Mouse (Mus musculus) kidney, adult 2 months (tissue): Measurements from ENCODE around the gene Vsir. TPM values are rescaled to one million over a fixed set of nuclear protein-coding genes. Genes with fewer than 3 reads are reported as not detected.

Experiments
- DNase-seq: peaks from one replicate; pipeline ENCODE4 v3.0.0; 2021
- H3K27ac ChIP-seq: fragments of 200-500 bp; 2 replicates; pipeline ENCODE4 v1.5.1; 2012; ENCODE audit warnings: low read depth, low read length, control low read depth, inconsistent platforms; ENCODE audit not compliant: insufficient read depth
- H3K27me3 ChIP-seq: fragments of 200-500 bp; replicated peaks from 2 replicates; pipeline ENCODE4 v1.6.1; 2012; ENCODE audit warnings: mild to moderate bottlenecking, moderate library complexity, low read length, inconsistent platforms; ENCODE audit not compliant: control insufficient read depth, insufficient read depth
- H3K36me3 ChIP-seq: fragments of 200-500 bp; 2 replicates; pipeline ENCODE4 v1.6.1; 2012; ENCODE audit warnings: mild to moderate bottlenecking, moderate library complexity, low read length, inconsistent platforms; ENCODE audit not compliant: control insufficient read depth, insufficient read depth
- H3K4me1 ChIP-seq: fragments of 200-500 bp; 2 replicates; pipeline ENCODE4 v1.6.1; 2011; ENCODE audit warnings: low read length; ENCODE audit not compliant: control insufficient read depth, insufficient read depth
- H3K4me3 ChIP-seq: fragments of 200-500 bp; 2 replicates; pipeline ENCODE4 v1.5.1; 2011; ENCODE audit warnings: mild to moderate bottlenecking, low read depth, low read length, control low read depth; ENCODE audit not compliant: insufficient read depth
- CTCF ChIP-seq: fragments of 200-500 bp; conservative IDR thresholded peaks from 2 replicates; pipeline ENCODE4 v1.5.1; 2011; ENCODE audit warnings: low read depth, mild to moderate bottlenecking, control low read depth, low read length, moderate library complexity, mixed read lengths; ENCODE audit not compliant: insufficient read depth, insufficient read length
- POLR2A ChIP-seq: fragments of 200-500 bp; IDR thresholded peaks from one replicate; pipeline ENCODE4 v1.6.1; 2011; ENCODE audit warnings: low read depth, low read length, control low read depth
- WGBS: fragments of 180-500 bp; shearing (Covaris S2); methylation state at CpG from one replicate; pipeline ENCODE4 v1.1.7; 2018; 5-methylcytosine and 5-hydroxymethylcytosine counted together
- polyA plus RNA-seq: library from polyadenylated mRNA; depleted of rRNA; stranded (reverse); fragments of >200 nt; gene quantifications from 2 replicates; pipeline ENCODE4 v1.2.3, GENCODE M21; 2012

Gene Vsir
- polyA plus RNA-seq, 1 experiment = 20.8 TPM

DNA sequence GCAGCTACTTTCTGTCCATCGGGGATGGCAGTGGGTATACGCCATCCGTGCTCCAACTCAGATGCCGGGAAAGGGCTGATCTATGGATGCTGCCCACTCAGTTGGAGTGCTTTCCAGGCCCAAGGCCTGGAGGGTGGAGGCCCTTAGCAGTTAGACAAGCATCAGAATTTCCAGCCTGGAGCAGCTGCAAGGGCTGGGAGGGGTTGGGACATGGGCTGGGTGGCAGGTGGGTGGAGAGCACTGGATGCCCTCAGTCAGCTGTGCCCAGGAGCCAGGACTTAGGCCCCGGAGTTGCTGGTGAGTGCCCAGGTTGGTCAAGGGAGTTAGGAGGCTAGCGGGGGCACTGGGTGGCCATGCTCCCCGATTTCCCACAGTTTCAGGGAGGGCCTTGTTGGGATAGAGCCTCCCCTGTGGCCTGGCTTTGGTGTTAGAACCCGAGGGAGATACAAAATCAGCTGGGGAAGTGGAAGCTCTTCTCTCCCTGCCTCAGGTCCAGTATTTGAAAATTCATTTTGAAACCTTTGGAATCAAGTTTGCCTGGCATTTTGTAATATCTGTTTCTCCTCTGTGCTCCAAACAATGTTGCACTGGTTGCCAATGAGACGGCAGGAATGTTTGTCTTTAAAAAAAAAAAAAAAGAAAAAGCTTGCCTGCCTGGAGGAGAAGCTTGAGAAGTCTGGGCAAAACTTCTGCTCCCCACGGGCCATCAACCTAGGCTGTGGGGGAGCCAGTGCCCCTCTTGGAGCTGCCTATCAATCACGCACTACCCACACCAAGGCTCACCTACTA is 54.0 kb downstream of the Vsir start:
- H3K4me3 ChIP-seq = no peak overlapping the region
- H3K4me1 ChIP-seq = no peaks in the 10 kb centered on the region
- no peak for DNase-seq
- TF ChIP-seq CTCF (no peak), POLR2A (no peak)
- no peaks in the 10 kb centered on the region for H3K36me3 ChIP-seq
- no peaks in the 10 kb centered on the region for H3K27me3 ChIP-seq
- H3K27ac ChIP-seq = no peak overlapping the region
- WGBS = 76% methylated on average over 11 of the region's 11 CpGs

DNA sequence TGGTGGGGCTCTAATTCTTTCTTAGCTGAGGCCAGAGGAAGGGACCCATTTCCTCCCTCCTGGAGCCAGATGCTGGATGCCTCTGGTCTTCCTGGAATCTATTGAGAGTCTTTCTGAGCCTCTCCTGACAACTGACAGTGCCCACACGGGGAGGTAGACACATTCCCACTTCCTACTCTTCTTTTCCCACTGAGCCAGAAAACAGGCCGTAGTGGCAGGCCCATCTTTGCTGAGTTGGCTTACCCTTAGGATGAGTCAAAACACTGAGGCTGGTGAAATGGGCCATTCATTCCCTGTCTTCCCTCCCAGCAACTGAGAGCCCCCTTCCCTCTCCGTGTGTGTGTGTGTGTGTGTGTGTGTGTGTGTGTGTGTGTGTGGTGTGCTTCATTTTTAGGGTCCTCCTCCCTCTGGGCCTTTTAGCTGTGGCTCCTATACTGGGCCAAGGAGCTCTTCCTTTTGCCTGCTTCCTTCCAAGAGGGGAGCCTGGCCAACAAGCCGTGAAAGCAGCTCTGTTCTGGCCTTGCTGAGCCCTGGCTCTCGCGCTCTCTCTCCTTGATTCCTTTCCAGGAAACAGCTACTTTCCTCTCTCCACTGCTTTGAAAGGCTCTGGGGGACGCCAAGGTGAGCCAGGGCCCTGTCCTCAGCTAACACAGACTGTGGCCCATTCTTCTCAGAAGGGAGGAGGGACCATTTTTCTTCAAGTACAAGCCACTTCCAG is 59.0 kb downstream of the Vsir start:
- Histone ChIP-seq H3K27me3 (no peaks in the 10 kb centered on the region), H3K27ac (no peak overlapping the region), H3K4me3 (no peak overlapping the region), H3K36me3 (no peaks in the 10 kb centered on the region), H3K4me1 (no peaks in the 10 kb centered on the region)
- WGBS = 70% methylated on average over 7 of the region's 7 CpGs
- no peak for TF ChIP-seq CTCF
- TF ChIP-seq POLR2A = no peak
- DNase-seq = no peak

DNA sequence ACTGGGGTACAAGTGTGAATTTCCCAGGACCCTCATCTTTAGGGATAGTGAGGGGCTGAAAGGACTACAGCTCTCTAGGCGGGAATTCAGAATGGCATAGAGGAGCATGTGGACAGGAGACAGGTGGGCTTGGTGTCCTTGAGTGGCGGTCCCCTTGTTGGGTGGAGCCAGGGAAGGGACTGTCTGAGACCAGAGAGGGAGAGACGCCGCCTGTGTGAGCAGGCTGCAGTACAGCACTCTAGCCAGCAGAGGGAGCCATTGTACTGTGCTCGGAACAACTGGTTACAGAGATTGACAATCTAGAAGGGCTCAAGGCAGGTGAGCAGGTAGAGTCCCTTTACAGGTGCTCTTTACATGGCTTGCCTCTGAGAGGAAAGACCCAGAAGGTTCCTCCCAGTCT is 61.2 kb downstream of the Vsir start:
- H3K4me1 ChIP-seq = no peaks in the 10 kb centered on the region
- H3K4me3 ChIP-seq = no peak overlapping the region
- H3K27me3 ChIP-seq = no peaks in the 10 kb centered on the region
- H3K27ac ChIP-seq = no peak overlapping the region
- H3K36me3 ChIP-seq = no peaks in the 10 kb centered on the region
- peak; percentile 58 for DNase-seq
- peak; percentile 94 for TF ChIP-seq CTCF
- TF ChIP-seq POLR2A = no peak
- 3% methylated on average over 5 of the region's 5 CpGs for WGBS

DNA sequence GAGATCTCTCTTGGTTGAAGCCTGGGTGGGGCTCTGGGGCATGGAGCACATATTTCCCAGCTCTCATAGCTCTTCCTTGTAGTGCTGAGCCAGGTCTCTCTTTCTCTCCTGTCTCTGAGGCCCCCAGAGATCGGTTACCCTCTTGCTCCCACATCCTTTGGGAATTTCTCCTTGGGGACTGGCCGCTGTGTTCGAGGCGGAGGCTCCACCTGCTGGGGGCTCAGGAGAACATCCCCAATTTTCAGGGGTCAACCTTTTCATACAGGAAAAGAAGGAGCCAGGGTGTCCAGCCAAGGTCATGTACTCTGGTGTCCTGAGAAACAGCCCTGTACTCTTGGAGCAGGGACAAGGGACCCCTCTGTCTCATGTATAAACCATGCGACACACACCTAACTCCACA is 65.1 kb downstream of the Vsir start:
- WGBS = 32% methylated on average over 5 of the region's 5 CpGs
- peak; percentile 40 for TF ChIP-seq CTCF
- no peak for TF ChIP-seq POLR2A
- Histone ChIP-seq H3K36me3 (no peaks in the 10 kb centered on the region), H3K27ac (no peak overlapping the region), H3K27me3 (no peaks in the 10 kb centered on the region), H3K4me3 (no peak overlapping the region), H3K4me1 (peaks cover 3% of the 10 kb centered on the region; the same call in 1 of the 2 replicates)
- no peak for DNase-seq

DNA sequence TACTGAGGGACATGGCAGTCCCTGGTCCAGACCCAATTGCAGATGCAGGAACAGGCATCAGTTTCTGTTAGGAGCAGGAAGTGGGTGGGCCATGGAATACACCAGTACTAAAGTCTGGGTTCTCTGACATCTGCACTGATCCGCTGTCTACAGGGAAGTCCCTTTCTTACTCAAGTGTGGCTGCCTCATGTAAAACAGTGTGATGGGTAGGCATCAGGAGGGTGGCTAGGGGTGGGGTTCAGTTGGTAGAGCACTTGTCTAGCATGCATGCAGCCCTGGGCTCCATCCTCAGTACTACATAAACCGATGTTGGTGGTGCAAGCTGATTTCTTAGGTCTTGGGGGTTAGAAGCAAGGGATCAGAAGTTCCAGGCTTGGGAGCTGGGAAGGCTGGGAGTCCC is 67.1 kb downstream of the Vsir start:
- DNase-seq = no peak
- Histone ChIP-seq H3K36me3 (no peaks in the 10 kb centered on the region), H3K27ac (no peak overlapping the region), H3K4me3 (no peak overlapping the region), H3K27me3 (no peaks in the 10 kb centered on the region), H3K4me1 (peaks cover 7% of the 10 kb centered on the region; the same call in 1 of the 2 replicates)
- WGBS = 76% methylated on average over 2 of the region's 2 CpGs
- no peak for TF ChIP-seq CTCF
- TF ChIP-seq POLR2A = no peak

DNA sequence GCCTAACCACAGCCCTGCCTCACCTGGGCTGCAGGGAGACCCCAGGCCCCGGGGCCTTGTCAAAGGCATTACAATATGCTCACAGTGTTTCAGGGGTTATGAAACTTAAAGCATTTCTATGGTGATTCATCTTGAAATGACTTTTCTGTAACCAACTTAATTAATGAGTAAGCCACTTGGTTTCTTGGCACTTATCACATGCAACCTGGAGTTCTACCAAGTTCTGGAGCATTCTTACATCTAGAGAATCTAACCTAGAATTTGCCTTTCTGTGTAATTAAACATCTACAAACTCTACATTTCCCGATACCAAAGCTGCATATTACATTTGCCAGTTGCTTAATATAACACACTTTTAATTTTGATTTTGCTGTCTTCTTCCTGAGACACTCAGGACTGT is 70.4 kb downstream of the Vsir start:
- TF ChIP-seq CTCF (no peak), POLR2A (no peak)

DNA sequence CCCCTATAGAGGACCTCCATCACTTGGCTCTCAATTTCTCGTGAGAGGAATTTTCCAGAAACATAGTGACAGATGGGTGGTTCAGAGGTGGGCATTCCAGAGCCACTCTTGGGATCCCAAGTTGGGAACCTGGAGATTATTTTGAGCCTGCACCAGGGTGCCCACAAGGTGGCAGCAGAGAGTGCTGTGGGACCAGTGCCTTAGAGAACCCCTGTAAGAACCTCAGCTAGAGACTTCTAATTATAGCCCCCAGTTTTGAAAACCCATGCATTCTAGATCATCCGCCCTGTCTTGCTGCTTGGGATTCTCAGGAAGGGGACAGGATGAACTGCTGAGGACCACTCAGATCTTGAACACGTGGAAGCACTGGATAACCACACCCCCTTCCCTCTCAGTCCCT is 71.5 kb downstream of the Vsir start:
- Histone ChIP-seq H3K27me3 (no peaks in the 10 kb centered on the region), H3K4me1 (peaks cover 7% of the 10 kb centered on the region; the same call in 1 of the 2 replicates), H3K36me3 (no peaks in the 10 kb centered on the region), H3K27ac (no peak overlapping the region), H3K4me3 (no peak overlapping the region)
- TF ChIP-seq CTCF (peak; percentile 71), POLR2A (no peak)
- DNase-seq = peak; percentile 61
- WGBS = 29% methylated on average over 3 of the region's 3 CpGs

More for the DNA sequence above, 70.4 kb downstream of the Vsir start:
- Histone ChIP-seq H3K4me1 (peaks cover 7% of the 10 kb centered on the region; the same call in 1 of the 2 replicates), H3K36me3 (no peaks in the 10 kb centered on the region), H3K27me3 (no peaks in the 10 kb centered on the region), H3K4me3 (no peak overlapping the region), H3K27ac (no peak overlapping the region)
- peak; percentile 69 for DNase-seq
- 51% methylated on average over 2 of the region's 2 CpGs for WGBS
